Mouse (Mus musculus) heart, postnatal 25 days (tissue): ENCODE measurements around the gene Hmbs. TPM values are rescaled to one million over a fixed set of nuclear protein-coding genes. Genes with fewer than 3 reads are reported as not detected.
"Not testable (repeated sequence)": the region's sequence is repeated elsewhere in the genome, so short reads cannot be mapped to it uniquely, and the experiment has no call there.

Experiments used
- DNase-seq: peaks from one replicate; pipeline ENCODE4 v3.0.0; 2022; ENCODE audit warnings: low spot score
- intact Hi-C: fragments of 180-260 bp; cut with DNase I; formaldehyde crosslinking; loops from one replicate; pipeline ENCODE4 v1.15.1; 2025
- total RNA-seq, 2 experiments: library from RNA; stranded (reverse); gene quantifications; 2 replicates each; pipeline ENCODE4 v1.2.3; 2021

The Hmbs gene
- total RNA-seq, 2 experiments from 2014 or later, result 46.3 to 47.0 TPM

- DNase-seq, result no peak
- intact Hi-C loops, result no loop called here
These were observed 3.1 kb upstream of the Hmbs start for GRCm38 (mm10) chr9:44347166-44347565.

DNA sequence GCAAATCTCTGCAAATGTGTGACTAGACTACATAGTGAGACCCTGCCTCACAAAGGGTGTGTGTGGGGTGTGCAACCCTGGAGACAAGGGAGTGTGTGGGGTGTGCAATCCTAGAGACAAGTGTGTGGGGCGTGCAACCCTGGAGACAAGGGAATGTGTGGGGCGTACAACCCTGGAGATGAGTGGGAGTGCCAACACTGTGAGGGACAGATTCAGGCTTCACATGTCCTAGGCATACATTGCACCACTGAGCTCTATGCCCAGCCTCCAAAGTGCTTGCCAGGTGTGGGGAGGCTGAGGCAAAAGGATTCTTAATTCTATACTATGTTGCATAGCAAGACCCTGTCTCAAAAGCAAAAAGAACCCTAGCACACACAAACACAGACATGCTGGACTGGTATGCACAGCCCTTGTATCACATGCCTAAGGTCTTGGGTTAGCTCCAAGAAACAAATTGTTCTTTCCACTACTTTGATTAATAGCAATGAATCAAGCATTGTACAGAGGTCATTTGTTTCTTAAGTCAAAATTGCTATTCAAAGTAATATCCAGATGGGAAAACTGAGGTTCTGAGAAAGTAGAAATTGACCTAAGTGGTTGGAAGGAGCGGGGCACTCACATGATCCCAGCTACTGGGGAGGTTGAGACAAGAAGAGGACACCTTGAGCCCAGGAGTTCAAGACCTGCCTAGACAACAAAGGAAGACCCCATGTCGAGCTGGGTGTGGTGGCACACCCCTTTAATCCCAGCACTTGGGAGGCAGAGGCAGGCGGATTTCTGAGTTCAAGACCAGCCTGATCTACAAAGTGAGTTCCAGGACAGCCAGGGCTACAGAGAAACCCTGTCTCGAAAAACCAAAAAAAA lies 1.8 kb upstream of the Hmbs start:
- intact Hi-C loops, result no loop called here

DNA sequence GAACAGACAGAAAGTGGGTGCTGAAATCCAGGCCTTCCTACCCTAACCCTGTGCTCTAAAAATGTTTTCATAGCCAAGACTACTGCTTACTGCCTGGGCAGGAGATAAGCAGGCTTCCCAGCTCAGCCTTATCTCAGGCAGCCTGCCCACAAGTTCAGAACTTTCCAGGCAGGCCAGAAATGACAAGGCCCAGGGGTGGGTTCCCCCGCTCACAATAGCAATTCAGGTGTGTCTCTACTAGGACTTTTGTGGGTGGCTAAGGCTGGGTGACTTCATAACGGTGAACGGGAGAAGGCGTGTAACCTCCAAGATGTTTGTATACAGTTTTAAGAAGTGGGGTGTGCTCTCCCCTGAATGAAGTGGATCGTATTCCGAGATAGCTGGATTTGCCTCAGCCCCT lies 738 bp downstream of the Hmbs start:
- intact Hi-C loops, result no loop called here
- DNase-seq, result no peak

More for the DNA sequence above, 1.8 kb upstream of the Hmbs start:
- no peak for DNase-seq

DNA sequence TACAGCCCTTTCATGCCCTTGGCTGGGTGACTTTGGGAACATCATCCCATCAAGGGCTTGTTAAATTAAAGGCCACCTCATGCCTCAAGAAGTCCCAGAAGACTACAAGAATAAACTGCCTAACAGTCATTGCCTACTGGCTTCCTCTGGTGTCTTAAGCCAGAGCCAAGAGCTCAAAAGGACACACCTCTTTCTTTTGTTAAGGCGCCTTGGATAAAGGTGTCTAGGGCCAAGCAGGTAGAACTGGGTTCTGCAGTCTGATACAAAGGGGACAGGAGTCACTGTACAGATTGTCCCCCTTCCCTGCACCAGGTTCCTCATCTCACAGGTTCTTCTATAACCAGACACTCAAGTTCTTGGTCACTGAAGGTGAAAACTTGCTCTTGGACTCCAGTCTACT lies 1.4 kb downstream of the Hmbs start:
- intact Hi-C loops, result no loop called here
- no peak for DNase-seq

GRCm38 (mm10) chr9:44342173-44342572 lies 1.9 kb downstream of the Hmbs start:
- intact Hi-C loops, result no loop called here
- no peak for DNase-seq

GRCm38 (mm10) chr9:44341487-44341886 lies 2.5 kb downstream of the Hmbs start:
- DNase-seq, result no peak
- intact Hi-C loops, result no loop called here

DNA sequence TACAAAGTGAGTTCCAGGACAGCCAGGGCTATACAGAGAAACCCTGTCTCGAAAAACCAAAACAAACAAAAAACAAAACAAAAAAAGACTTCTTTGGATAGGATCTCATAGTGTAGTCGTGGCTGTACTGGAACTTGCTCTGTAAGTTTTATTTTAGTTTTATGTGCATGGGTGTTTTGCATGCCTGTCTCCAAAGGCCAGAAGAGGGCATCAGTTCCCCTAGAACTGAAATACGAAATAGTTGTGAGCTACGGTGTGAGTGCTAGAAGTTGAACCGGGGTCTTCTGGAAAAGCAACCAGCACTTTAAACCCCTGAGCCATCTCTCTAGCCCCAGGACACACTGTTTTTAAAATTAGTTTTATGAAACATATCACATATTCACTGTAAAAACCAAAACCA lies 5.5 kb downstream of the Hmbs start:
- intact Hi-C loops, result loop anchor here (5.0 kb wide), 1 partner anchor 46 kb away; no protein-coding TSS in a partner anchor

DNA sequence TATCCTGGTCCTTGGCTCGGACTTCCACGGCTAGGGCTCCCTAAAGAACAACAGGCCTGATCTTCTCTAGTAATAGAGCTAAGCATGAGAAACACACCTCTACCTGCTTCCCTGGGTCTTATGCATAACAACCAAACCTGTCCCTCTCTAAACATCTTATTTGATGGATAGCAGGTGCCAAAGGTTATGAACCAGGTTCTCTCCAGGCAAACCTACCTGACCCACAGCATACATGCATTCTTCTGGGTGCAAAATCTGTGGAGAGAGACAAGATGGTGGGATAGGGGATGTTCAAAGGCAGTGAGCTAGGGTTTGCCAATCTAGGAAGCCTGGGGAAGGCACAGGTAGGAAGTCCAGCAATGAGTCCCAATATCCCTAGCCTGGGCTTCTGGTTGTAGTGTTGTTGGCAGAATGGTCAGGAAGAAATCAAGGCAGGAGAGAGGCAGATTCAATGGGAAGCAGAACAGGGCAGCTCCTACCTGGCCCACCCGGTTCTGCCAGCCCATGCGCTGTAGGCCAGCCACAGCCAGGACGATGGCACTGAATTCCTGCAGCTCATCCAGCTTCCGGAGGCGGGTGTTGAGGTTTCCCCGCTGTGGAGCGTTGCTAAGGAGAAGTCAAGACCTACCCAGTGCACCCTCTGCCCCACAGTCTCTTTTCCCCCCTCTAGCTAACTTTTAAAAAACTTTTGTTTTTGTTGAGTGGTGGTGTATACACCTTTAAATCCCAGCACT lies 6.4 kb downstream of the Hmbs start:
- intact Hi-C loops, result loop anchor here (5.0 kb wide), 1 partner anchor 45 kb away; no protein-coding TSS in a partner anchor
- no peak for DNase-seq

More for the DNA sequence above, 5.5 kb downstream of the Hmbs start:
- DNase-seq, result no peak

- intact Hi-C loops, result loop anchor here (5.0 kb wide), 1 partner anchor 45 kb away; no protein-coding TSS in a partner anchor
- DNase-seq, result no peak
These were observed 7.1 kb downstream of the Hmbs start for GRCm38 (mm10) chr9:44336964-44337363.

DNA sequence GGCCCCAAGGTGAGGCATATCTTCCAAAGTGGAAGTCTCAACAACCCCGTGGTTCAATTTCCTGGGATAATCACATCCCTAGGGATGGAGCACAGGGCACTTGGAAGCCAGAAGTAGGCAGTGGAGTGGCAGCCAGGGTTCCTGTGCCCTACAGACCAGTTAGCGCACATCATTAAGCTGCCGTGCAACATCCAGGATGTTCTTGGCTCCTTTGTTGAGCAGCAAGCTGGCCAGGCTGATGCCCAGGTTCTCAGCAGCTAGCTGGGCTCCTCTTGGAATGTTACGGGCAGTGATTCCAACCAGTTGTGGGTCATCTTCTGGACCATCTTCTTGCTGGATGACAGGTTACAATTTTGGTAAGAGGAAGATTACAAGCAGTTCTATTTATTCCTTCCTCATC lies 7.5 kb downstream of the Hmbs start:
- intact Hi-C loops, result loop anchor here (5.0 kb wide), 1 partner anchor 44 kb away; no protein-coding TSS in a partner anchor

DNA sequence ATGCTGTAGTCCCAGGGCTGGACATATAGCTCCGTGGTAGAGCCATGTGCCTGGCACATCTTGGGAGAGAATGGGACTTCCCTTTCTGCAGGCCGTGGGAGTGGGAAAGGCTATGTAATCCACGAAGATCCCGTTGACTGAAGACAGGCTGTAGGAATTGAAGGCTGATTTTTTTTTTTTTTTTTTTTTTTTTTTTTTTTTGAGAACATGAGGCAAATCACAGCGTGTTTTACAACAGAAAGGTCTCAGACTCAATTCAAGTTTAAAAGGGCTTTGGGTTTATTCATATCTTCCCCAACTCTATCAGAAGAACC lies 8.0 kb downstream of the Hmbs start:
- intact Hi-C loops, result loop anchor here (5.0 kb wide), 1 partner anchor 44 kb away; no protein-coding TSS in a partner anchor
- no peak for DNase-seq

More for the DNA sequence above, 7.5 kb downstream of the Hmbs start:
- not testable (repeated sequence) for DNase-seq

DNA sequence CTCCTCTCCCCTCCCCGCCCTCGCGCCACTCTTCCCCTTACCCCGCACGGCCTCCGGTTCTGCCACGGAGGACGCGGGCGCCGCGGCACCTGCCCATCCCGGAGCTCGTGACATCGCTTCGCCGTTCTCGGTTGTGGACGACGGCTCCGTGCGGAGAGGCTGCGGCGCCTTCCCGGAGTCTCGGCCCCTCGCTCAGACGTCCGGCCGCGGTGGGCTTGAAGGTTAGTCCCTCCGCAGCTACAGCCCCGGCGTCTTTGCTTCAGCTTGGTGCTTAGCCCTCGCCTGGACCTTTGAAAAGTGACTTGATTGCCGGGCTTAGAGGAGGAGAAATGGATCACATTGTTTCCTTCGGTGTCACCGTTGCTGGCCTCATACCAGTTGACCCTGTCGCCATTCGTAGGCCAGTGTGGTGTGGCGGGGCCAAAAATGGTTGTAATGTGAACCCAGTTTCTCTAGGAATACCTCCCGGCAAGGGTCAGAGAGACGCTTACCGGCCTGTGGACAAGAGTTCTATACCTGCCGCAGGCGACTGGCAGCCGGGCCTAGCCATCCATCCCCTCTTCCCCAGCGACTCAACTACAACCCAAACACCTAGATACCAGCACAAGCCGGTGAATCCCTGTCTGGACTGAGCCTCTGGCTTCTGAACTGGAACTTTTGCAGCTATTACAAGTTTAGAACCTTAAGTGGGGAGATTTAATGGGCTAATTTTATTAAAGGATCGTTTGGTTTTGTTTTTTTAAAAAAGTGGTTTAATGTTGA lies 8.5 kb downstream of the Hmbs start:
- intact Hi-C loops, result loop anchor here (5.0 kb wide), 1 partner anchor 43 kb away; no protein-coding TSS in a partner anchor
- no peak for DNase-seq

- intact Hi-C loops, result loop anchor here (5.0 kb wide), 1 partner anchor 42 kb away; no protein-coding TSS in a partner anchor
- peak; percentile 99 for DNase-seq
These were observed 9.4 kb downstream of the Hmbs start, which contains the start of gene H2afx for GRCm38 (mm10) chr9:44334396-44335330. TSS of gene H2afx (plus strand) at chr9:44334694.

DNA sequence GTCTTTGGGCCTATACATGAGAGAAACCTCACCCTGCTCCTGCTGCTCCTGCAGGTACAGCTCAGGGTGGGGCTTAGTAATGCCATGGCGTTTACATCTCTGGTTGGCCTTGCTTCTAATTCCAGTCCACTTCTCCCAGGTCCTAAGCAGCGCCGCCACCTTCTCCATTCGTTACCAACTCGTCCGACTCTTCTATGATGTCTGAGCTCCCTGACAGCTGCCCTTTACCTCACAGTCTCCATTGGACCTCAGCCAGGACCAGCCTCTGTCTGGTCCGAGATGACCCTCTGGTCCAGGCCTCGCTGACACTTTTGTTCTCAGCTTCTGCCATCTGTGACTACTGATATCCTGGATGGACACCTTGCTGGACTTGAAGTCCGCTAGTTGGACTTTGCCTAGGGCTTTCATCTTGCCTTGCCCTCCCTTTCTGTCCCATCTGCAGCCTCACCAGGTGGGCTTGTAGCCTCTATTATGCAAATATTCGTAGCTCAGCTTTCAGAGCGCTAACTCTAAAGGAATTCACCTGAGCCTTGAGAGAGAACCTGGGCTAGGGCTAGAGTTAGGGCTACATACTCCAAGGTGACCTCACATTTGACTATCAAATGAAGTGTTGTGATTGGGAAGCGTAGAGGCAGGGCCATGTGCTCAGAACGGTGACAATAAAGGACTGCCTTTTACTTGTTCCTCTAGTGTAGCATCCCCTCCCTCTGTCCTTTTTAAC lies 10.9 kb downstream of the Hmbs start:
- no peak for DNase-seq
- intact Hi-C loops, result no loop called here

DNA sequence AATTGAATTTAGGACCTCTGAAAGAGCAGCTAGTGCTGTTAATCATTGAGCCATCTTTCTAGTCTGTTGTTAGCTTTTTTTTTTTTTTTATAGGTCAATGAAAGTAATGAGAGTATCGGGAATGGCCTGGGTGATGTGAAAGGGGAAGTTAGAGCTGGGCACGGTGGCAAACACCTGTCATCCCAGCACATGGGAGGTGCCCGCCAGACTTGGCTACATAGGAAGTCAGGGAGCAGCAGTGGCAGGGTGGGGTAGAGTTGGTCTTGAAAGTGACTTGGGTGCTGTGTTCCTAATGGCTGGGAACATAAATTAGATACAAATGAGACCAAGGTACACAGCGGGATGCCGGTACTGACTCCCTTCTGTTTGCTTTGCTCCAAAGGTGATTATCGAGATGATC lies 13.3 kb downstream of the Hmbs start:
- no peak for DNase-seq
- intact Hi-C loops, result no loop called here

DNA sequence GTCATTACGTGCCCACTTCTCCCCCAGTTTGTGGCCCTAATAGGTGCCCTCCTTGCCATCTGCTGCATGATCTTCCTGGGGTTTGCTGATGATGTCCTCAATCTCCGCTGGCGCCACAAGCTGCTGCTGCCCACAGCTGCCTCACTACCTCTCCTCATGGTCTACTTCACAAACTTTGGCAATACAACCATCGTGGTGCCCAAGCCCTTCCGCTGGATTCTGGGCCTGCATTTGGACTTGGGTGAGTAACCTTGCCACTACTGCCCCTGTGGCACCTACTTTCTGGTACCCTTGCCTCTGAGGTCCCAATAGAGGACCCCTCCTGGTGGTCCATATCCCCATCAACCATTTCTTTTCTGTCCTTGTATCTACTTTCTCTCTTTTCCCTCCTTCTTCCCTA lies 16.1 kb downstream of the Hmbs start:
- intact Hi-C loops, result loop anchor here (2.0 kb wide), 1 partner anchor 23 kb away; the partner anchor contains the start of gene Hinfp
- DNase-seq, result no peak

DNA sequence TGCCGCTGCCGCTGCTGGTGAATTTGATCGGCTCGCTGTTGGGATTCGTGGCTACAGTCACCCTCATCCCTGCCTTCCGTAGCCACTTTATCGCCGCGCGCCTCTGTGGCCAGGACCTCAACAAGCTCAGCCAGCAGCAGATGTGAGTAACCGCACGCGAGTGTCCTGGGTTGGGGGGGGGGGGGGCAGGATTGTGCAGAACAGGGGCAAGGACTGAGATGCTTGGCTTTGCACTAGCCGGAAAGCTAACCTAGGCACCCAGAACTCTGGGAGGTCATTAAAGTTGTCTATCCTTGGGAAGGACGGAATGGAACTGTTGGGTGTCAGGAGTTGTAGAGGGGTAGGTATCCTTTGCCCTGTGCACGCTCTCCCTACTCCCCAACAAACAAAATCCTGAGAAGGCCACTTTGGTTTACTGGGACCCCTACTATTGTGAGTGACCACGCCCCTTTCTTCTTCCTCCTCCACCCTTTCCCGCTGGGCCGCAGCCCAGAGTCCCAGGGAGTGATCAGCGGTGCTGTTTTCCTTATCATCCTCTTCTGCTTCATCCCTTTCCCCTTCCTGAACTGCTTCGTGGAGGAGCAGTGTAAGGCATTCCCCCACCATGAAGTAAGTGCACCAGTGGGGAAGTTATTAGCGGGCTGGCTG lies 16.8 kb downstream of the Hmbs start:
- intact Hi-C loops, result loop anchor here (2.0 kb wide), 1 partner anchor 22 kb away; the partner anchor contains the start of gene Hinfp
- peak; percentile 51 for DNase-seq
